ENCODE assay signal across 17 mouse cellular contexts in genomic region chr5:148049304-148049703, GRCm38 (mm10).
"Had no signal": no experiment of that assay in that cellular context is flagged by ENCODE, and none has a peak within 500 bp of the region (broad histone marks: within the 10 kb centered on the region; RNA-seq: fewer than 3 reads in every experiment).

No protein-coding gene starts in this region.

- ATAC-seq: hindbrain, postnatal 0 days; intestine, embryonic 16.5 days; liver, embryonic 12.5 days had no signal

- DNase-seq: gastrocnemius, postnatal 14 days; gastrocnemius, postnatal 36 days; heart, adult 11 months; heart, adult 2 months; heart, postnatal 14 days; heart, postnatal 36 days; kidney, adult 11 months; kidney, adult 2 months; kidney, adult 9 months; kidney, postnatal 14 days; kidney, postnatal 36 days; layer of hippocampus, adult 9-11 months; layer of hippocampus, postnatal 36 days; left cerebral cortex, postnatal 4 days had no signal
